Mouse (Mus musculus) left cerebral cortex, postnatal 25 days (tissue): ENCODE measurements around the gene Gbp7. TPM values are rescaled to one million over a fixed set of nuclear protein-coding genes. Genes with fewer than 3 reads are reported as not detected.
"Not testable (repeated sequence)": the region's sequence is repeated elsewhere in the genome, so short reads cannot be mapped to it uniquely, and the experiment has no call there.

ENCODE experiments used
- DNase-seq, 2 experiments: peaks; one replicate each; pipeline ENCODE4 v3.0.0; 2022; ENCODE audit warnings: low spot score in 2 of 2, mixed read lengths in 1 of 2
- intact Hi-C: fragments of 180-260 bp; cut with DNase I; formaldehyde crosslinking; loops from one replicate; pipeline ENCODE4 v1.15.1; 2025
- total RNA-seq, 2 experiments: library from RNA; stranded (reverse); gene quantifications; 2 replicates each; pipeline ENCODE4 v1.2.3; 2021

Gbp7 gene
- total RNA-seq = 1 to 10 TPM; 2.4 to 2.6 TPM

- intact Hi-C loops = loop anchor here (2.0 kb wide), 1 partner anchor 36 kb away; no protein-coding TSS in a partner anchor
- peak; percentile 35 to 51 for DNase-seq
Observed at GRCm38 (mm10) chr3:142530087-142530953, at the start of gene Gbp7. TSS of gene Gbp7 (plus strand) at chr3:142530342.

GRCm38 (mm10) chr3:142490465-142490864, 39.7 kb upstream of the Gbp7 start:
- intact Hi-C loops = loop anchor here (1.0 to 2.0 kb wide), 3 partner anchors 156 to 218 kb away; no protein-coding TSS in a partner anchor
- peak; percentile 54 to 72 for DNase-seq

- intact Hi-C loops = loop anchor here (1.0 to 2.0 kb wide), 3 partner anchors 37 to 127 kb away; partner anchors contain the start of genes Gbp2, Gbp3 and Gbp7
- peak; percentile 33 to 44 for DNase-seq
Observed at GRCm38 (mm10) chr3:142493536-142494061, 36.5 kb upstream of the Gbp7 start, which contains the start of gene Gbp5. TSS of gene Gbp5 (plus strand) at chr3:142493978.

DNA sequence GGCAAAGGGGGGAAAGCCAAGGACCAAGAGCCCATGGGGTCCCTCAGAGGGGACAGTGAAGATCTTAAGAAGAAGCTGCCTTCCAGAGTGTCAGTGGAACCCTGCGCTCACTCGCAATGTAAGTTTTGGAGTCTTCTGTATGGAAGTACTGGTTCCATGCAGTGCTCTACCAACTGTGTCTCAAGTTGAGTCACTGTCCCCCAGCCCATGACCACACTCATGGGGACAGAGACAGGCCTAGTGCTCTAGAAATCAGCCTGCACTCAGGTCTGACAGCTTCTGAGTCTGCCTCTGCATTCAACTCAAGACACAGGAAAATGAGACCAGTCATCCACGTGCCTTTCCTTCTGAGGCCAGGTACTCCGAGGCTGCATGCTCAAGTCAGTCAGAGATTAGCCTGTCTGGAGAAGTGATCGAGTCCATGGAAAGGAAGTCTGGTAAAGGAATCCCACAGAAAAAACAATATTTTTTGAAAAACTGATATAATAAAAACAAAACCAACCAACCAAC, 34.9 kb upstream of the Gbp7 start:
- no peak for DNase-seq
- intact Hi-C loops = loop anchor here (2.0 kb wide), 1 partner anchor 36 kb away; the partner anchor contains the start of gene Gbp7

- no peak for DNase-seq
- intact Hi-C loops = no loop called here
Observed at GRCm38 (mm10) chr3:142496113-142497101, 33.7 kb upstream of the Gbp7 start.

DNA sequence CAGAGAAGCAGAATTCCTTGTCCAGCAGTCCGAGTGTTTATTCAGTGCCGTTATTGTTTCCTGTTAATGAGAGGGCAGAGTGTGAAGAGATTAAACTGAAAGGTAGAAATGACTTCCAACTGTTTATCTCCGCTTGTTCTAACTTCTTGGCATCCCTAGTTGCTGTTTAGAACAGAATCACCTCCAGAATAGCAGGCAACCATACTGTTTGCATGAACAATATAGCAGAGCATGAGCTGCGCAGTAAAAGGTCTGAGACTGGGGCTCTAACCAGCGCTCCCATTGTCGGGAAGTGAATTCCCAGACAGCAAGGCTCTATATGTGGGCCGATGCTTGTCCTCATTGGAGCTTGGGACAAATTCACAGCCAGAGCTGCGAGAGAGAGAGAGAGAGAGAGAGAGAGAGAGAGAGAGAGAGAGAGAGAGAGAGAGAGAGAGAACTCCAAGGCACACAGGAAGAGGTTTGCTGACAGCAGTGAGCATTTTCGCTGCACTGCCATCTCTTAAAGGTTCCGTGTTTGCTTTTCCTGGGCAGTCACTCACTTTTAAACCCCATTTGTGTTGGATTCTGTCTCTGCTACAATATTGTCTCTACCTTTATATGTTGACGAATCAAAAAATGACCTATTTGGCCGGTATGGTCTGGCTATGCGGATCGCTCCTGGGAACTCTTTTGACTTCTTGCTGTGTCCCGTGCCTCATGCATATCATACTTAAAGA, 32.9 kb upstream of the Gbp7 start:
- no peak for DNase-seq
- intact Hi-C loops = no loop called here

GRCm38 (mm10) chr3:142498941-142499340, 31.2 kb upstream of the Gbp7 start:
- no peak for DNase-seq

DNA sequence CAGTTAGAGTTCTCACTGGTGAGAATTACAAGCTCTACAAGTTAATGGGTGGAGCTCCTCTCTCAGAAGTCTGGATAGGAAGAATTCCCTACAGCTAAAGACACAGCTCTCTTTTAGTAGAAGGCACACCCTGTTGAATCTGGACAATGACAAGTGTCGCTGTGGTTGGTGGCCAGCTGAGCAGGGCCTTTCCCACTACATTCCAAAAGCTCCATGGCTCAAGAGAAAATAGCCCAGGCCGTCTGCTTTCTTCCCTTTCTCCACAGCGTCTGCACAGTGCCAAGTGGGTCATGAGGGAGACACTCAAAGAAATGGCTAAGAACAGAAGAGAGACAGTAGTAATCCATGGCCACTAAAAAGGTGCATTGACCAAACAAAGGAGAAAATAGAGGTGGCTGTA, 2.0 kb upstream of the Gbp7 start:
- intact Hi-C loops = no loop called here

More at GRCm38 (mm10) chr3:142498941-142499340, 31.2 kb upstream of the Gbp7 start:
- intact Hi-C loops = no loop called here

DNA sequence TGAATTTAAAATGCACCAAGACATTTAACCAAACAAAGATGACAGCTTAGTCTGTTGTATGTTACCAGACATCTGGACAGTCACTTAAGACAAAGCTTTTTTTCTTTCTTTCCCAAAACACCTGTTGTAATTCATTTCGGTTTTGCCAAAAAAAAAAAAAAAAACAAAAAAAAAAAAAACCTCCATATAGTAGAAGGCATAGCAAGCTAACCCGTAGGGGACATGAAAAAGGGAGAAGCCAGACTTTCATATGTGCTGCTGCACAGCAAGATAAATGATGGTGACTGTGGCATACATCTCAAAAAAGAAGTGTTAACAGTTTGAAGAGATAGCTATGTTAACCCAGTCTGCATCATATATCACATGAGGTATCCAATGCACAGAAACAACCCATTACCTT, 545 bp upstream of the Gbp7 start:
- intact Hi-C loops = no loop called here
- DNase-seq = no peak

More for the DNA sequence above, 2.0 kb upstream of the Gbp7 start:
- no peak for DNase-seq

DNA sequence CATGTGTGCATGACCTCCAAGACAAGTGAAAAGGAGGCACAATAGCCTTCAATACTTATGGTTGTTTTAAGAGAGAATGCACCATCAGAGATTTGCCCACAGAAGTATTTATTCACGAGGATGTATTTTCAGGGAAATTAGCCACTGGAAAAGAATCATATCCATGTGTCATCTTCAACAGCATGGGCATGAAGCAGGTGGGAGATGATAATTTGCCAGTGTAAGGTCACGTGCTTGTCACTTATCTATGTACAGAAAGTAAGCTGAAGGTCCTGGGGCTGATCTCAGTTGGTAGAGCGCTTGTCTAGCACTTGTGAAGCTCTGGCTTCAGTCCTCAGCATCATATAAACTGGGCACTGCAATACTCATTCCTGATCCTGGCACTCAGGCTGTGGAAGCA, 1.5 kb downstream of the Gbp7 start:
- DNase-seq = no peak
- intact Hi-C loops = loop anchor here (2.0 kb wide), 1 partner anchor 37 kb away; no protein-coding TSS in a partner anchor

DNA sequence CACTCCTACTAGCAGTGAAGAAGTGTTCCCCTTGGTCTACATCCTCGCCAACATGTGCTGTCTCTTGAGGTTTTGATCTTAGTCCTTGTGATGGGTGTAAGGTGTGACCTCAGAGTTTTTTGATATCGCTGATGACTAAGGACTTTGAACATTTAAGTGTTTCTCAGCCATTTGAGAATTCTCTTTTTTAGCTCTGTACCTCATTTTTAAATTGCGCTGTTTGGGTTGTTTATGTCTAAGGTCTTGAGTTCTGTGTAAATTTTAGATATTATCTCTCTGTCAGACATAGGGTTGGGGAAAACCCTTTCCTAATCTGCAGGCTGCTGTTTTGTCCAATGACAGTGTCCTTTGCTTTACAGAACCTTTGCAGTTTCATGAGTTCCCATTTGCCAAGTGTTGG, 3.0 kb downstream of the Gbp7 start:
- no peak for DNase-seq
- intact Hi-C loops = no loop called here

GRCm38 (mm10) chr3:142535667-142536066, 5.5 kb downstream of the Gbp7 start:
- no peak for DNase-seq
- intact Hi-C loops = no loop called here

GRCm38 (mm10) chr3:142541391-142541790, 11.2 kb downstream of the Gbp7 start:
- DNase-seq = no peak
- intact Hi-C loops = no loop called here

- DNase-seq, intact Hi-C loops: not testable (repeated sequence)
Observed at GRCm38 (mm10) chr3:142542776-142543175, 12.6 kb downstream of the Gbp7 start.

GRCm38 (mm10) chr3:142546690-142547089, 16.5 kb downstream of the Gbp7 start:
- intact Hi-C loops = no loop called here

GRCm38 (mm10) chr3:142550052-142550676, 20.0 kb downstream of the Gbp7 start:
- intact Hi-C loops = no loop called here
- no peak for DNase-seq

More at GRCm38 (mm10) chr3:142546690-142547089, 16.5 kb downstream of the Gbp7 start:
- no peak for DNase-seq

GRCm38 (mm10) chr3:142554601-142555000, 24.5 kb downstream of the Gbp7 start:
- intact Hi-C loops = no loop called here
- DNase-seq = no peak

DNA sequence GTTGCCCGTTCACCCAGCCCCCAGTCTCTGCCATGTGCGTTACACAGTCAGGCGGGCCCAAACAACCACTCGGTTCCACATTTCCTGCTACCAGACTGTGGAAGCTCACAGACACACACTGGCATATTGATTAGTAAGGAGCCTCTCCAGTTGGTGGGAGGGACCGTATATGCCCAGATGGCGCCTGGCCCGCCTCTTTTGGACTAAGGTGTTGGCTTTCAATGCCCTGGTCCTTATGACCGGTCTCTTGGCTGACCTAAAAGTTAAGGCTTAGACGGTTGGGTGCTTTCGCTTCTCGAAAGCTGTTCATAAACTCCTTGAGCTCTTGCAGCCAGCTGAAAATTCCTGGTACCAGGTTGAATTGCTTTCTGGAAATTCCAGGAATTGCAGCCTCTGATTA, 25.5 kb downstream of the Gbp7 start:
- intact Hi-C loops = no loop called here
- no peak for DNase-seq
